Mouse (Mus musculus) gastrocnemius, adult 18-20 months (tissue): ENCODE measurements at regions not wholly inside any gene's neighbourhood (a gene's known extent, or its start where the extent isn't known, plus 50 kb on each side); places are given as distances from the start of the nearest gene placed in this dataset.
"Not testable (repeated sequence)": the region's sequence is repeated elsewhere in the genome, so short reads cannot be mapped to it uniquely, and the experiment has no call there.

Source experiments
- DNase-seq: peaks from one replicate; pipeline ENCODE4 v3.0.0; 2021; ENCODE audit warnings: low spot score

GRCm38 (mm10) chr13:52310954-52311353 lies 220.1 kb downstream of the Diras2 start:
- DNase-seq: no peak

GRCm38 (mm10) chr13:52318276-52318675 lies 212.8 kb downstream of the Diras2 start:
- DNase-seq: no peak

- DNase-seq: no peak
Measured at GRCm38 (mm10) chr13:52323691-52324090, 207.4 kb downstream of the Diras2 start.

GRCm38 (mm10) chr13:52324378-52324777 lies 206.7 kb downstream of the Diras2 start:
- not testable (repeated sequence) for DNase-seq

- not testable (repeated sequence) for DNase-seq
Measured at GRCm38 (mm10) chr13:52325647-52326046, 205.4 kb downstream of the Diras2 start.

GRCm38 (mm10) chr13:52327734-52328133 lies 203.3 kb downstream of the Diras2 start:
- no peak for DNase-seq

GRCm38 (mm10) chr13:52328766-52329165 lies 202.3 kb downstream of the Diras2 start:
- DNase-seq: no peak

- DNase-seq: no peak
Measured at GRCm38 (mm10) chr13:52331068-52331467, 200.0 kb downstream of the Diras2 start.

- no peak for DNase-seq
Measured at GRCm38 (mm10) chr13:52334962-52335361, 196.1 kb downstream of the Diras2 start.

- no peak for DNase-seq
Measured at GRCm38 (mm10) chr13:52337936-52338335, 193.1 kb downstream of the Diras2 start.

GRCm38 (mm10) chr13:52339156-52339555 lies 191.9 kb downstream of the Diras2 start:
- no peak for DNase-seq

GRCm38 (mm10) chr13:52341981-52342380 lies 189.1 kb downstream of the Diras2 start:
- DNase-seq: no peak

- no peak for DNase-seq
Measured at GRCm38 (mm10) chr13:52344383-52344782, 186.7 kb downstream of the Diras2 start.

- DNase-seq: no peak
Measured at GRCm38 (mm10) chr13:52344853-52345252, 186.2 kb downstream of the Diras2 start.

- no peak for DNase-seq
Measured at GRCm38 (mm10) chr13:52345375-52346026, 185.6 kb downstream of the Diras2 start.

- no peak for DNase-seq
Measured at GRCm38 (mm10) chr13:52346027-52346375, 185.1 kb downstream of the Diras2 start.

- DNase-seq: no peak
Measured at GRCm38 (mm10) chr13:52347631-52348030, 183.4 kb downstream of the Diras2 start.

GRCm38 (mm10) chr13:52349606-52350005 lies 181.5 kb downstream of the Diras2 start:
- no peak for DNase-seq

- DNase-seq: peak; percentile 4
Measured at GRCm38 (mm10) chr13:52352576-52352975, 178.5 kb downstream of the Diras2 start.

GRCm38 (mm10) chr13:52353437-52353836 lies 177.6 kb downstream of the Diras2 start:
- DNase-seq: no peak

GRCm38 (mm10) chr13:52353966-52354365 lies 177.1 kb downstream of the Diras2 start:
- no peak for DNase-seq

GRCm38 (mm10) chr13:52355921-52356320 lies 175.2 kb downstream of the Diras2 start:
- DNase-seq: not testable (repeated sequence)

- not testable (repeated sequence) for DNase-seq
Measured at GRCm38 (mm10) chr13:52359332-52359731, 171.7 kb downstream of the Diras2 start.
